Mouse (Mus musculus): ENCODE measurements at regions not wholly inside any gene's neighbourhood (a gene's known extent, or its start where the extent isn't known, plus 50 kb on each side); places are given as distances from the start of the nearest gene placed in this dataset.

GRCm38 (mm10) chr19:14035371-14035770, 122.0 kb downstream of the Olfr1505 start:
- no peak for DNase-seq

- DNase-seq = no peak
Observed at GRCm38 (mm10) chr19:14035785-14036184, 122.5 kb downstream of the Olfr1505 start.

DNA sequence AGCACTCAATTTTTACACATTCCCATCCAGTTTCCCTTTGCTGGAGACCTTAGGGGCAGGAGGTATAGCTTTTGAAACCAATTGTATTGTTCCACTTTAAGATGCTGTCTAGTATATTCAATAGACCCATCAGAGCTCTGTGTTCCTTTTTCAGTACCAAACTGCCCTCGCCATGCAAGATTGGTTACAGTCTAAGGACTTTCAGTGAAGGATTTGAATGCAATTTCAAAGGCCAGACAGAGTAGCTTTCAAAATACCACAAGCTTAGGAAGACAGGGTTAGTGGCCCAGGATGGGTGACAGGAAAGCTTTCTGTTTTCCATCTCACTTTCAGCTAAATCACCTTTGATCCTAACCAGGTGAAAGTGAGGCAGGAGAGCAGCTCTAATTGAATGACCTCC, 123.4 kb downstream of the Olfr1505 start:
- no peak for DNase-seq

DNA sequence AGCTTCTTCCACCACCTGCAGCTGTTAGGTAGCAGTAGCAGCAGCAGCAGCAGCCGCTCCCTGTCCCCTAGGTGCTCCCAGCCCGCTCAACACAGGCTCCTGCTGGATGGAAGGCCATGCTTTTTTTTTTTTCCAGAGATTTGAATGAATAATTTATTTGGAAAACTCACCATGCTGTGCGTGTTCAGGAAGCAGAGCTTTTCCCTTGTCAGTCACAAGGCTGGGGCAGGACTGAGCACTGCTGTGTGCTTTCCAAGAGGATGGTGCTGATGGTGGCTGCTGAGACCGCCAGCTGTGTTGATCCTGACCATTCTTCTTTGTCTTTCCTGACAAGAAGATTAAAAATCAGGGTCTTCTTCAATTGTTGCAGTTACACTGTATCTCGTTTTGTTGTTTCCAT, 129.4 kb downstream of the Olfr1505 start:
- DNase-seq = no peak

DNA sequence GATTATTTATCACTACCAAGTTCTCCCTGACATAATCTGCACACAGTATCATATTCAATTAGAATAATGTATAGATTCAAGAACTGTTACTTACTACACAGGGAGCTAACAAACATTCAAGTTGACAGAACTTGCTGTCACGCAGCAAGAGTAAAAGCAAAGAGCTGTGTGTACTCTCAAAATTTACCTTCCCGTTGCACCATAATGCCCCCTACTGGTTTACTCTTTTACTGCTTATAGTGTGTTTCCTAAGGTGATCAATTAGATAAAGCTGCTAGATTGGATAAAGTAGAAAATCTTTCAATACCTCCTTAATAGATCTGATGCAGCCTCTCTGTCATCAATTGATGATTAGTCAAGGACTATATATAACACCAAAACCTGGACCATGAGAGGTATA, 132.1 kb downstream of the Olfr1505 start:
- no peak for DNase-seq

DNA sequence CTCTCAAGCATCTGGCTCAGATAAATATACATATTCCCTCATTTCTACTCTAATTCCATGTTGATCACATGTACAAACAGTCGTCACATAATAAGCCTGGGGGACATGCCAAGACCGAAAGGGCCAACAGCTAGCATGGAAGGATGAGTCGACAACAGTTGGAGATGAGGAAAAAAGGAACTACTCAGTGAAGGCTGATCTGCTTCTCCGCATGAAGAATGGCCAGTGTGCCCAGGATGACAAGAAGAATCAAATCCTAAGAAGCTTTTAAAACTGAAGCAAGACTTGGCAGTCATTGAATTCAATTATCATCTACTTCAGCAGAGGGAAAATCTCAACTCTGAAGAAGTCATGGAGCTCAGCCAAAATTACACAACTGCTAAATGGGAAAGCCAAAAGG, 138.7 kb downstream of the Olfr1505 start:
- no peak for DNase-seq

GRCm38 (mm10) chr19:14080538-14080937, 167.2 kb downstream of the Olfr1505 start:
- no peak for DNase-seq

DNA sequence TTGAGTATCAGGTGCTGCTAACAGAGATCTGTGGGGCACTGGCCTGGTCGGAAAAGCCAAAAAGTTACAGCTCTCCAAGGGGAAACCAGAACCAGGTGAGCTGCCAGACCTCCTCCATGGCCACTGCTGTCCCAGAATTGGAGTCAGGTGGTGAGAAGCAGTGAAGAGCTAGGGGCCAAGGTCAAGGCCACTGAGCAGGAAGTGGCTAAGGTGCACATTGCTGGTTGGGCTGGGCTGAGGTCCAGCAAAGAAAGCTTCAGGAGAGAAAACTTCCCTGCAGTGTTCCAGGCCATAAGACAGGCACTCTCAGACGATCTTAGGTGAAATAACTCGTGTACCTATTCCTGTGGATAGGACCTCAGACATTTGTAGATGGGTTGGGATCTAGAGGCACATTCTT, 171.4 kb downstream of the Olfr1505 start:
- DNase-seq = no peak

- no peak for DNase-seq
Observed at GRCm38 (mm10) chr19:14090106-14090505, 176.8 kb downstream of the Olfr1505 start.

DNA sequence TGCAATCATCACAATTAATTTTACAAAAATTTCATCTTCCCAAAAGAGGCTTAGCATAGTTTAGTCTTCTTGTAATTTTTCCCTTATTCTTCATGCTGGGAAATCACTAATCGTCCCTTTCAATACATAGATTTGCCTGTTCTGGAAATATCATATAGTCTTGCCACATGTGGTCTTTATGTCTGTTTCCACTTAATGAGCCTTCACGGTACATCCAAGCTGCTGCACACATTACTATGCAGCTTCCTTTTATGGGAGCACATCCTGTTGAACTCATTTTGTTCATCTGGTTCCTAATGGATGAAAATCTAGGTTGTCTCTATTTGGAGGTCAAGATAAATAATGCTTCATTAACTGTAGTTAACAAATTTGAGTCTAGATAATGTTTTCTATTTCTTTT, 180.9 kb downstream of the Olfr1505 start:
- no peak for DNase-seq

DNA sequence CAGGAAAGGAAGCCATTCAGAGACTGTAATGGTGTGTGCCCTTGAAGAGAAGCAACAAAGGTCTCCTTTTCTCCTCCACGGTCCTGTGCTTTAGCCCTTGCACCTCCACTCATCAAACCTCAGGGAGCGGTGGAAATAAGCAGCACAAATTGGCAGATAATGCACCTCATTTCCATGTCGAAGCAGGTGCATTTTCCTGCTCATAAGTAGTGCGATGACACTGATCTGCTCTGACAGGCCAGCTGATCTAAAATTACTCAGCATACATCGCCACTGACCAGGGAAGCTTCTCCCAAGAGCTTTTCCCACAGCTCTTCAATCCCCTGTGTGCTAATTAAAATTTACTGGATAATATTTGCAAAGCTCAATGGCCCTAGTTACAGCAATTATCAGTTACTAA, 182.9 kb downstream of the Olfr1505 start:
- no peak for DNase-seq

GRCm38 (mm10) chr19:14109091-14109490, 195.8 kb downstream of the Olfr1505 start:
- no peak for DNase-seq

DNA sequence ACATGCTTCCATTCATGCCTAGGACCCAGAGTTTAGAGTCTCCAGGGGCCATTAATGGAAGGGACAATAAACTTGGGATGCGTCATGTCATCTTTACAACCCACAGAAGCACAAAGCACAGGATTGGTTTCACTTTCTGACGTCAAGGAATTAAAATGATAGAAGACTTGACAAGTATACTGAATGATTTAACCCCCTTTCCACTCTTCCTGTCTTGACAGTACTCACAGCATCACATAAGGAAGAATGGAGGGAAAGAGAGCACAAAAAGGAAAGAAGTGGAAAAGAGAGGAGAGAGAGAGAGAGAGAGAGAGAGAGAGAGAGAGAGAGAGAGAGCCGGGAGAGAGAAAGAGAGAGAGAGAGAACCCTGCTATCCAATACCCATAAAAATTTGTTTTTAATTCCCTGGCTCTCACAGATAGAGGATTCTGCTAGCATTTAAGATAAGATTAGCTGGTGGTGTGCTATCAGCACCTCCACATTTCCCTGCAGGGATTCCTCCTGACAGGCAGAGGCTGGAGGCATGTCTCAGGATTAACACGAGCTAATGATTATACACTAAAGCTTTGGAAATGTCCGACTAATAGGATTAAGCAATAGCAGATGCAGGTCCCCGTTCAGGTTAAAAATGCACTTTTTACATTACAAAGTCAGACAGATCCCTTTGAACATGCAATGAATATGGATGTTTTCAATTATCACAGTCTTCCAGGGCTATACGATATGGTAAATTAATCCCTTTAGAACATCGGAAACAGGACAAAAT, 210.2 kb downstream of the Olfr1505 start:
- no peak for DNase-seq

- no peak for DNase-seq
Observed at GRCm38 (mm10) chr19:14124250-14124827, 211.0 kb downstream of the Olfr1505 start.

DNA sequence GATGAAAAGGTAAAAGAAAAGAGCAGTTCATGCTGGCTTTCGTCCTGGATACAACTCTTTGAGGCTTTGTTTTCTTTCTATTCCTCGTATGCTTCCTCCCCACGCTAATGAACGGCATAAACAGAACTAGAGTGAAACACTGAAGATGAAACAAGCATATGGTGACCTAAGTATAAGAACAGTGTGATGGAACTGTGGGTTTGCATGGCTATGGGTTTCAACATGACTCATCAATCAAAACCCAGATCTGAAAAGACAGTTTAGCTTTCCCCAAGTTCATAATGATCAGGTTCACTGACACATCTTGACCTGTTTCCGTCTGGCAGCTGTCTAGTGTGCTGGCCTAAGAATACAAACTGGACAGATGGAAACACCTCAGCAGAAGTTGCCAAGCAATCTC, 211.7 kb downstream of the Olfr1505 start:
- DNase-seq = no peak

DNA sequence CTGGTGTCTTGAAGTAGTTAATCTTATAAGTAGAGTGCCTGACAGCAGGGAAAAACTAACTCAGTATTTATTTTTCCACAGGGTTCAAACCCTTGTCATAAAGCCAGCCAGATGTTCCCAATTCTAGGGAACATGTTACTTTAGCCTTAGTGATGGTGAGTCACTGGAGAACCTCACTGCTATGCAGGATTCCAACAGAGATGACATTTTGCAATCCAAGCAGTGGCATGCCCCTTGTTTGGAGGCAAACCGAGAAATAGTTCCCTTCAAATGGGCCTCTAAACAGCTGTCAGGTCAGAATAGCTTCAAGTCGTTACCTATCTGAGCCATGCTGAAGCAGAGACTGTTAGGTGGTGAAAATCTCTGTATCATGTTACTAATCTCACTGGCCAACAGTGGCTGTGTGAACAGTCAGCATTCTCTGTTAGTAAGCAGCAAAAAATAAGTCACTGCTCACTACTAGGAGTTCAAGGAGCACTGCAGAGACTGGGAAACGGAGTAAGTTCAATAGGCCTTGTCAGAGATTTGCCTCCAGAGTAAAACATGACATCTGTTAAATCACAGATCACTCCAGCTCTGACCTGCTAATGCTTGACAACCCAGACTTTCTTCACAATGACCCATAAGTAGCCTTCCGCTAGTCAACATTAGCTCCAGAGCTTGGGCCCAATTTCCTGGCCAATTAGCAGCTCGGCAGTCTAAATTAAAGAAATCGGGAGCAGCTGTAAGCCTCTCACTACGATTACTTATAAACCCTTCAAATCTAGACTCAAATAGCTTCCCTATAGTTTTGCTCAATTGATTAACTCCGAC, 215.3 kb downstream of the Olfr1505 start:
- no peak for DNase-seq

DNA sequence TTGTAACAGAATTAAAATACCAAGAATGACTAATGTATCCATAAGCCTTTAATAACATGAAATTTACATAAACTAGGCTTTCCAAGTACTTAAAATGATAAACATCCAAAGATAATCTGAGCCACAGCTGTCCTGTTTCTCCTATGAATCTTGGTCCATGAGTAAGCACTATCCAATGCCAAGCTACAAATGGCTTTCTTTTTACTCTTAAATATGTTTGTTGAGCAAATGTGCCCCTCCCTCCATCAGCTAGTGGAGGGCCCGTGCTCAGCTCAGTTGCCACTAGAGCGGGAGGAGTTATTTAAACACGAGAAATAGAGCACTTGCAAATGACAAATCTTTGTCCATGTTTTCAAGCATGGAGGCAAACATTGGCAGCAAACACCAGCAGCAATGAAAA, 247.9 kb downstream of the Olfr1505 start:
- no peak for DNase-seq

DNA sequence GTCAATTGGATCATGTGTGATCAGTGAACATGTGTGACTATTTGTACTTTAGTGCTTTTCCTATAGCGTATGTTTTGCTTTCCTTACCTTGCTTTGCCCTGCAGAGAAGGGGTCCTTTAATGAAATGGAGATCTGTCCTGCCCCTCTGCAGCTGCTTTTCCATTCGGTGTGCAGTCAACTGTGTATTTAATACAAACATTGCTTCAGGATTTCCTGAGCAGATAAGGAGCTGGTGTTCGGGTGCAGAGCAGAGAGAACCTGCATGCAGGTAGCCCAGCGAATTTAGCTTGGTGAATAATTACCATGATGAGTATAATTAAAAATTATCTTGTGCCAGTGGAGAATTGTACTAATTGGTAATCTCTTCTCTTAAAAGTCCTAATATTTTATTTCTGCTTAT, 249.4 kb downstream of the Olfr1505 start:
- DNase-seq = no peak

DNA sequence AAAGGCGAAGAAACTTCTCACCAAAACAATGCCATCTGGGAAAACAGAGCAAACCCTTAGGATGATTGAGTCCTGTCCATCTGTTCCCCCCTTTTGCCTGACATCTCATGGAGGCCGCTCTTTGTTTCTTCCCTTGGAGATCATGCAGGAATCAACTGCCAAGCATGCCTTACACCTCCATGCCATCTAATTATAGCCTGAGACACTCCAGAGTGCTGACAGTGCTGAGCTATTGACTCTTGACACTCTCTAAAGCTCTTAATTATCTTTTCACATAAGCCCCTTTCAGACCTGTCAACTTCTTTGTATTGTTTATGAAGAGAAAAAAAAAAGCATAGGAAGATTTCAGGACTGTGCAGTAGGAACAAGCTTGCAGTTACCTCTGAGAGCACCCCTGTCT, 252.4 kb downstream of the Olfr1505 start:
- DNase-seq = peak; percentile 91

GRCm38 (mm10) chr19:14180244-14180643, 266.9 kb downstream of the Olfr1505 start:
- peak; percentile 96 for DNase-seq

DNA sequence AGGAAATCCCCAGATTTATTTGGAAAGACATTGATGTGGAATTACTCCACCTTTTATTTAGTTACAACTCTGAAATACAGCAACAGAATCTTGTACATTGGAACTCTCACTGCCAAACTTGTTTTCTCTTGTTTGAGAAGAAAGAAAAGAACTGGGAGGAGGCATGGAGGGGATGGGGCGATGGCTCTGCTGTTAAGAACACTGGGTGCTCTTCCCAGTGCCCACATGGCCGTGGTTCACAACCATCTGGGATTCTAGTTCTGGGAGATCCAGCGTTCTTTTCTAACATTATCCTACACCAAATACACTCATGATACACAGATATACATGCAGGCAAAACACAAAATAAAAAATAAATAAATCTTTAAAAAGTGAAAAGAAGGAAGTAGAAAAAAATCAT, 267.6 kb downstream of the Olfr1505 start:
- DNase-seq = peak; percentile 55

DNA sequence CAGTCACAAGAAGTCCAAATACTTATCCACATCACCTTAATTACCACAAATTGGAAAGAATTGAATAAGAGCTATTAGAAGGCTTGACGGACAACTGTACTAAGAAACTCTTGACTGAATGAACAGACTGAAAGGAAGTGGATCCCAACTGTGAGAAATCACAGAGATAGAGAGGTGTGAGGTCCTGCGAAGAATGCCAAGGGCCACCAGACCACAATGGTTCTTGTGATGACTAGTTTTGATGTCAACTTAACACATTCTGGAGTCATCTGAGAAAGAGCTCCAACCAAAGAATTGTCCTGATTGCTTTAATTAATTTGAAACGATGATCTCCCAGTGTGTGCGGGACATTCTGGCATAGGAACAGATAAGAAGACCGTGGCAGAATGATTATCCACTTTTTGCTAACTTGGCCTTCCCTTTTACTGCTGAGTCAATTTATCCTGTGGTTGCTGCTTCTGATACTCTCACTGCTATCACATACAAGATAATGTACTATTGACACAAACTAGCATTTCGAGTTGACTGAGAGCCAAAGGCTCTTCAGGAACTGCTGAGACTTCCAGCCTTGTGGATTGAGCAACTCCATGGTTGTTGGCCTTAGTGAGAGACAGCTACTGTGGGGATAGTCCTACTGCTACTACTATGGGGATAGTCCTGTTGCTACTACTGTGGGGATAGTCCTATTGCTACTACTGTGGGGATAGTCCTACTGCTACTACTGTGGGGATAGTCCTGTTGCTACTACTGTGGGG, 268.5 kb downstream of the Olfr1505 start:
- peak; percentile 91 for DNase-seq

DNA sequence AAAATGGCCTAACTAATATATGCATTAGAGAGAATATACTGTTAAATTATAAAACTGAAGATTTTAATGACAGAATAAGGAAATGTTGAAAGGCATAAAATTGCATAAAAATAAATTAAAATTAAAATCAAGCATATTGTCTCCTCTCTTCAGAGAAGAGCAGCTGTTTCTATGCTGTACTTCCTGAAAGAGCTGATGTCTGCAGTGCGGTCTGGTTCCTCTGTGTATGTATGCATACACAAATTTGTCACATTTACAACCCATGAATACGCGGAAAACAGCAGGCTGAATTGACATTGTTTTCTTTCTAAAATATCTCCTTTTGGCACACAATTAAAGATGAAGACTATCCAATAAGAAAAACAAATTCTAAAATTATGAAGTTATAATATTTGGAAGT, 278.5 kb downstream of the Olfr1505 start:
- DNase-seq = no peak
